Mouse (Mus musculus): ENCODE measurements around the gene Gtsf1.

DNA sequence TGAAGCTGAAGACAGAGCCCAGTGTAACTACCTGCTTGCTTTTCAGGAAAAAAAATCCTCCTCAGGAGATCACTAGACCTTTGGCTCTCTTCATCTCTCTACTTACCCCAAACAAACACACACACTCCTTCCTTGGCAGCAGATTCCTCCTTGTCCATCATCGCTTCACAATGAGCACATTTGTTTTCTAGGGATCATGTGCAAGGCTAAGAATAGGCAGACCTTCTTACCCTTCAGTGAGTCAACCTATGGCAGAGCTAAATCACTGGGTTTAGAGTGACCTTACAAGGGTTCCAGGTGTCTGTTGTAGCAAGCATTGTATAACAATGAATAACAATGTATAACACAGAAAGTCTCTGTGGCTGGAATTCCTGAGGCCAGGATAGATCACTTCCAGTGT lies 58.5 kb downstream of the Gtsf1 start:
- TF ChIP-seq MYOD1 (IDR thresholded peaks at IDR 0.05; ENCODE audit: control insufficient read depth in 1 of 3, insufficient read length in 2 of 3, low read depth in 2 of 3) = no peak
- no peak for TF ChIP-seq CEBPB (IDR thresholded peaks at IDR 0.05; ENCODE audit: insufficient read depth, poor library complexity, severe bottlenecking)
- TF ChIP-seq POLR2A (IDR thresholded peaks at IDR 0.05; ENCODE audit: insufficient read length, low read depth) = no peak
- no peak for TF ChIP-seq USF1 (IDR thresholded peaks at IDR 0.05; ENCODE audit: low read depth)
- TF ChIP-seq TCF12 (IDR thresholded peaks at IDR 0.05; ENCODE audit: insufficient read depth, poor library complexity, severe bottlenecking) = no peak
- peak in 1 of 3 experiments; percentile 39 for TF ChIP-seq MYOG (IDR thresholded peaks at IDR 0.05; ENCODE audit: control insufficient read depth in 1 of 3, insufficient read depth in 1 of 3, insufficient read length in 2 of 3, low read depth in 2 of 3)
- TF ChIP-seq MAX (IDR thresholded peaks at IDR 0.05; ENCODE audit: low read depth) = no peak
- TF ChIP-seq REST (IDR thresholded peaks at IDR 0.05; ENCODE audit: insufficient read depth, insufficient read length) = no peak
- TF ChIP-seq POLR2AphosphoS2 (IDR thresholded peaks at IDR 0.05; ENCODE audit: insufficient read length, low read depth) = no peak
- no peak for TF ChIP-seq E2F4 (IDR thresholded peaks at IDR 0.05; ENCODE audit: insufficient read depth)
